Mouse (Mus musculus): ENCODE results near the gene Fam155a. TPM values are rescaled to one million over a fixed set of nuclear protein-coding genes. Genes with fewer than 3 reads are reported as not detected.
"Not testable (repeated sequence)": the region's sequence is repeated elsewhere in the genome, so short reads cannot be mapped to it uniquely, and the experiment has no call there.

Fam155a gene
- total RNA-seq, 4 experiments from 2014 or later: not detected

- no peak for DNase-seq (ENCODE audit: low spot score)
These were observed 366.3 kb downstream of the Fam155a start for GRCm38 (mm10) chr8:9404651-9405050.

GRCm38 (mm10) chr8:9402393-9402792 lies 368.6 kb downstream of the Fam155a start:
- no peak for DNase-seq (ENCODE audit: low spot score)

- DNase-seq (ENCODE audit: low spot score): no peak
These were observed 372.2 kb downstream of the Fam155a start for GRCm38 (mm10) chr8:9398606-9399263.

GRCm38 (mm10) chr8:9398040-9398439 lies 372.9 kb downstream of the Fam155a start:
- no peak for DNase-seq (ENCODE audit: low spot score)

GRCm38 (mm10) chr8:9394670-9395069 lies 376.3 kb downstream of the Fam155a start:
- DNase-seq (ENCODE audit: low spot score): no peak

- DNase-seq (ENCODE audit: low spot score): no peak
These were observed 377.7 kb downstream of the Fam155a start for GRCm38 (mm10) chr8:9393246-9393645.

- DNase-seq (ENCODE audit: low spot score): not testable (repeated sequence)
These were observed 380.7 kb downstream of the Fam155a start for GRCm38 (mm10) chr8:9390229-9390628.

- DNase-seq (ENCODE audit: low spot score): no peak
These were observed 401.8 kb downstream of the Fam155a start for GRCm38 (mm10) chr8:9369201-9369600.

- DNase-seq (ENCODE audit: low spot score): no peak
These were observed 403.2 kb downstream of the Fam155a start for GRCm38 (mm10) chr8:9367721-9368120.

- DNase-seq (ENCODE audit: low spot score): no peak
These were observed 405.6 kb downstream of the Fam155a start for GRCm38 (mm10) chr8:9365381-9365780.

GRCm38 (mm10) chr8:9348523-9349135 lies 422.3 kb downstream of the Fam155a start:
- DNase-seq (ENCODE audit: low spot score): no peak

- no peak for DNase-seq (ENCODE audit: low spot score)
These were observed 423.8 kb downstream of the Fam155a start for GRCm38 (mm10) chr8:9347163-9347562.

GRCm38 (mm10) chr8:9344136-9344535 lies 426.8 kb downstream of the Fam155a start:
- no peak for DNase-seq (ENCODE audit: low spot score)

- no peak for DNase-seq (ENCODE audit: low spot score)
These were observed 428.0 kb downstream of the Fam155a start for GRCm38 (mm10) chr8:9342998-9343397.

GRCm38 (mm10) chr8:9342593-9342992 lies 428.4 kb downstream of the Fam155a start:
- no peak for DNase-seq (ENCODE audit: low spot score)

GRCm38 (mm10) chr8:9337905-9338304 lies 433.1 kb downstream of the Fam155a start:
- DNase-seq (ENCODE audit: low spot score): no peak

GRCm38 (mm10) chr8:9335933-9336303 lies 435.0 kb downstream of the Fam155a start:
- DNase-seq (ENCODE audit: low spot score): no peak

- no peak for DNase-seq (ENCODE audit: low spot score)
These were observed 435.6 kb downstream of the Fam155a start for GRCm38 (mm10) chr8:9335285-9335932.

GRCm38 (mm10) chr8:9332766-9333165 lies 438.2 kb downstream of the Fam155a start:
- DNase-seq (ENCODE audit: low spot score): no peak

- DNase-seq (ENCODE audit: low spot score): no peak
These were observed 461.5 kb downstream of the Fam155a start for GRCm38 (mm10) chr8:9309456-9309855.

GRCm38 (mm10) chr8:9303526-9304135 lies 467.3 kb downstream of the Fam155a start:
- no peak for DNase-seq (ENCODE audit: low spot score)

GRCm38 (mm10) chr8:9295046-9295445 lies 475.9 kb downstream of the Fam155a start:
- no peak for DNase-seq (ENCODE audit: low spot score)

- no peak for DNase-seq (ENCODE audit: low spot score)
These were observed 478.4 kb downstream of the Fam155a start for GRCm38 (mm10) chr8:9292532-9292931.
